16 mouse cellular contexts compared by ENCODE assay signal in the genomic region with DNA sequence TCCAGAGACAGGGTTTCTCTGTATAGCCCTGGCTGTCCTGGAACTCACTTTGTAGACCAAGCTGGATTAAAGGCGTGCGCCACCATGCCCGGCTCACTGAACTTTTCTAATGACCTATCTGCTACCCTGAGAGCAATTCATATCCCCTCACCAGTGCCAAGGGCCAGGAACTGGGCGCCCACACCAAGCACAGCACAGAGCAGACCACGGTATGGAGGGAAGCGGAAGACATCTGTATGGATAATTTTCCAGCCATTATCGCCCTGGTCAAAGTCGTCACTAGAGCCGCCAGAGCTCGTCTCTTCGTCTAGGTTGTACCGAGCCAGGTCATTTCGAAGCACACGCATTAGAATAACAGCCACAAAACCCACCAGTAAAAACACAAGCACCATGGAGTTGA. TPM values are rescaled to one million over a fixed set of nuclear protein-coding genes. Genes with fewer than 3 reads are reported as not detected.
"Had no signal": no experiment of that assay in that cellular context is flagged by ENCODE, and none has a peak within 500 bp of the region (broad histone marks: within the 10 kb centered on the region; RNA-seq: fewer than 3 reads in every experiment).

No protein-coding gene starts in this region.

- ATAC-seq: lung, postnatal 0 days; midbrain, embryonic 15.5 days had no signal

- H3K4me3 ChIP-seq: lung, embryonic 15.5 days; midbrain, embryonic 12.5 days; midbrain, embryonic 15.5 days; neural tube, embryonic 12.5 days; stomach, embryonic 15.5 days had no signal

- DNase-seq: lung, adult 2 months; lung, postnatal 14 days; lung, postnatal 36 days; right cerebral cortex, postnatal 14 days; thymus, adult 2 months; thymus, postnatal 25 days; thymus, postnatal 4 days had no signal

- H3K27ac ChIP-seq: lung, embryonic 15.5 days; macrophage; midbrain, embryonic 12.5 days; midbrain, embryonic 15.5 days; neural tube, embryonic 12.5 days; stomach, embryonic 15.5 days; stomach, postnatal 0 days had no signal

- H3K27me3 ChIP-seq: lung, embryonic 15.5 days; megakaryocyte, embryonic 14.5 days; midbrain, embryonic 12.5 days; midbrain, embryonic 15.5 days; neural tube, embryonic 12.5 days; stomach, embryonic 15.5 days had no signal

- H3K4me2 ChIP-seq: lung, embryonic 15.5 days; midbrain, embryonic 12.5 days; midbrain, embryonic 15.5 days; neural tube, embryonic 12.5 days; stomach, embryonic 15.5 days had no signal

- H3K9me3 ChIP-seq: lung, embryonic 15.5 days; megakaryocyte, embryonic 14.5 days; midbrain, embryonic 12.5 days; midbrain, embryonic 15.5 days; neural tube, embryonic 12.5 days; stomach, embryonic 15.5 days had no signal

- H3K9ac ChIP-seq: lung, embryonic 15.5 days; midbrain, embryonic 12.5 days; midbrain, embryonic 15.5 days; neural tube, embryonic 12.5 days; stomach, embryonic 15.5 days had no signal

RNA-seq across cellular contexts. Expression of a gene that starts 9.2 kb away (rescaled TPM):
- polyA plus RNA-seq: macrophage had no signal
